Mouse (Mus musculus): ENCODE measurements at regions not wholly inside any gene's neighbourhood (a gene's known extent, or its start where the extent isn't known, plus 50 kb on each side); places are given as distances from the start of the nearest gene placed in this dataset.

- no peak overlapping the region for H3K4me2 ChIP-seq
- WGBS, result 39% methylated on average over 5 of the region's 5 CpGs
- H3K9ac ChIP-seq, result no peak overlapping the region
- H3K4me1 ChIP-seq, result peaks cover 23% of the 10 kb centered on the region
- H3K36me3 ChIP-seq (replicated peaks), result no peaks in the 10 kb centered on the region
- no peak overlapping the region for H3K4me3 ChIP-seq (replicated peaks)
- ATAC-seq (ENCODE audit: low FRiP score), result no peak
- H3K9me3 ChIP-seq, result no peaks in the 10 kb centered on the region
- H3K27ac ChIP-seq, result no peak overlapping the region
- H3K27me3 ChIP-seq, result no peaks in the 10 kb centered on the region
Measured at GRCm38 (mm10) chr10:111097245-111097644, 67.3 kb upstream of the Osbpl8 start.

- H3K27me3 ChIP-seq, result no peaks in the 10 kb centered on the region
- no peak overlapping the region for H3K9ac ChIP-seq
- WGBS, result 76% methylated on average over 6 of the region's 6 CpGs
- no peak overlapping the region for H3K4me2 ChIP-seq
- no peaks in the 10 kb centered on the region for H3K9me3 ChIP-seq
- ATAC-seq (ENCODE audit: low FRiP score), result no peak
- H3K36me3 ChIP-seq (replicated peaks), result no peaks in the 10 kb centered on the region
- peaks cover 24% of the 10 kb centered on the region for H3K4me1 ChIP-seq
- H3K27ac ChIP-seq, result no peak overlapping the region
- no peak overlapping the region for H3K4me3 ChIP-seq (replicated peaks)
Measured at GRCm38 (mm10) chr10:111096811-111097210, 67.7 kb upstream of the Osbpl8 start.

- ATAC-seq (ENCODE audit: low FRiP score), result no peak
- Histone ChIP-seq H3K4me3 (replicated peaks) (no peak overlapping the region), H3K27ac (no peak overlapping the region), H3K27me3 (no peaks in the 10 kb centered on the region), H3K4me2 (no peak overlapping the region), H3K9ac (no peak overlapping the region), H3K36me3 (replicated peaks) (no peaks in the 10 kb centered on the region), H3K9me3 (no peaks in the 10 kb centered on the region), H3K4me1 (peaks cover 20% of the 10 kb centered on the region)
- WGBS, result 69% methylated on average over 9 of the region's 9 CpGs
Measured at GRCm38 (mm10) chr10:111094405-111094804, 70.1 kb upstream of the Osbpl8 start.

- H3K4me1 ChIP-seq, result peaks cover 2% of the 10 kb centered on the region
- no peak overlapping the region for H3K4me3 ChIP-seq (replicated peaks)
- H3K36me3 ChIP-seq (replicated peaks), result no peaks in the 10 kb centered on the region
- no peak overlapping the region for H3K27ac ChIP-seq
- H3K9ac ChIP-seq, result no peak overlapping the region
- WGBS, result 81% methylated on average over 5 of the region's 5 CpGs
- H3K27me3 ChIP-seq, result no peaks in the 10 kb centered on the region
- H3K4me2 ChIP-seq, result no peak overlapping the region
- no peaks in the 10 kb centered on the region for H3K9me3 ChIP-seq
- ATAC-seq (ENCODE audit: low FRiP score), result no peak
Measured at GRCm38 (mm10) chr10:111089382-111089781, 75.2 kb upstream of the Osbpl8 start.

GRCm38 (mm10) chr10:111085561-111085960 is 75.6 kb upstream of the Zdhhc17 start:
- H3K4me1 ChIP-seq, result peaks cover 4% of the 10 kb centered on the region; the same call in 1 of the 2 replicates
- H3K4me2 ChIP-seq, result no peak overlapping the region
- WGBS, result 85% methylated on average over 8 of the region's 8 CpGs
- no peak overlapping the region for H3K27ac ChIP-seq
- no peaks in the 10 kb centered on the region for H3K27me3 ChIP-seq
- no peak overlapping the region for H3K4me3 ChIP-seq (replicated peaks)
- no peak for ATAC-seq (ENCODE audit: low FRiP score)
- no peaks in the 10 kb centered on the region for H3K9me3 ChIP-seq
- no peak overlapping the region for H3K9ac ChIP-seq
- H3K36me3 ChIP-seq (replicated peaks), result no peaks in the 10 kb centered on the region

GRCm38 (mm10) chr10:111084267-111084780 is 74.4 kb upstream of the Zdhhc17 start:
- Histone ChIP-seq H3K27ac (no peak overlapping the region), H3K4me3 (replicated peaks) (no peak overlapping the region), H3K4me2 (no peak overlapping the region), H3K36me3 (replicated peaks) (no peaks in the 10 kb centered on the region), H3K9me3 (no peaks in the 10 kb centered on the region), H3K9ac (no peak overlapping the region), H3K27me3 (no peaks in the 10 kb centered on the region), H3K4me1 (peaks cover 4% of the 10 kb centered on the region; the same call in 1 of the 2 replicates)
- ATAC-seq (ENCODE audit: low FRiP score), result no peak
- 61% methylated on average over 4 of the region's 4 CpGs for WGBS

GRCm38 (mm10) chr10:111083861-111084260 is 73.9 kb upstream of the Zdhhc17 start:
- ATAC-seq (ENCODE audit: low FRiP score), result no peak

GRCm38 (mm10) chr10:111083338-111083737 is 73.4 kb upstream of the Zdhhc17 start:
- Histone ChIP-seq H3K4me3 (replicated peaks) (no peak overlapping the region), H3K36me3 (replicated peaks) (no peaks in the 10 kb centered on the region), H3K9me3 (no peaks in the 10 kb centered on the region), H3K27me3 (no peaks in the 10 kb centered on the region), H3K4me2 (no peak overlapping the region), H3K4me1 (peaks cover 4% of the 10 kb centered on the region; the same call in 1 of the 2 replicates), H3K27ac (no peak overlapping the region), H3K9ac (no peak overlapping the region)
- WGBS, result 17% methylated on average over 4 of the region's 4 CpGs
- no peak for ATAC-seq (ENCODE audit: low FRiP score)

More at GRCm38 (mm10) chr10:111083861-111084260, 73.9 kb upstream of the Zdhhc17 start:
- Histone ChIP-seq H3K36me3 (replicated peaks) (no peaks in the 10 kb centered on the region), H3K4me1 (peaks cover 4% of the 10 kb centered on the region; the same call in 1 of the 2 replicates), H3K4me3 (replicated peaks) (no peak overlapping the region), H3K9ac (no peak overlapping the region), H3K9me3 (no peaks in the 10 kb centered on the region), H3K27ac (no peak overlapping the region), H3K4me2 (no peak overlapping the region), H3K27me3 (no peaks in the 10 kb centered on the region)
- WGBS, result 54% methylated on average over 2 of the region's 2 CpGs

GRCm38 (mm10) chr10:111080322-111080721 is 70.4 kb upstream of the Zdhhc17 start:
- H3K9me3 ChIP-seq, result no peaks in the 10 kb centered on the region
- peak; percentile 68; the same call in 1 of the 2 replicates for ATAC-seq (ENCODE audit: low FRiP score)

GRCm38 (mm10) chr10:111079051-111079450 is 69.1 kb upstream of the Zdhhc17 start:
- no peak overlapping the region for H3K4me3 ChIP-seq (replicated peaks)
- peaks cover 4% of the 10 kb centered on the region; the same call in 1 of the 2 replicates for H3K4me1 ChIP-seq
- H3K9me3 ChIP-seq, result no peaks in the 10 kb centered on the region
- no peak overlapping the region for H3K4me2 ChIP-seq
- no peak for ATAC-seq (ENCODE audit: low FRiP score)
- no peak overlapping the region for H3K27ac ChIP-seq
- H3K9ac ChIP-seq, result no peak overlapping the region
- H3K27me3 ChIP-seq, result peaks cover 15% of the 10 kb centered on the region; the same call in 1 of the 2 replicates
- WGBS, result 88% methylated on average over 6 of the region's 6 CpGs
- no peaks in the 10 kb centered on the region for H3K36me3 ChIP-seq (replicated peaks)

More at GRCm38 (mm10) chr10:111080322-111080721, 70.4 kb upstream of the Zdhhc17 start:
- 63% methylated on average over 10 of the region's 10 CpGs for WGBS
- H3K9ac ChIP-seq, result no peak overlapping the region
- H3K27ac ChIP-seq, result no peak overlapping the region
- H3K4me3 ChIP-seq (replicated peaks), result no peak overlapping the region
- no peaks in the 10 kb centered on the region for H3K36me3 ChIP-seq (replicated peaks)
- peaks cover 4% of the 10 kb centered on the region; the same call in 1 of the 2 replicates for H3K4me1 ChIP-seq
- no peak overlapping the region for H3K4me2 ChIP-seq
- H3K27me3 ChIP-seq, result peaks cover 2% of the 10 kb centered on the region; the same call in 1 of the 2 replicates

GRCm38 (mm10) chr10:111077632-111078031 is 67.7 kb upstream of the Zdhhc17 start:
- Histone ChIP-seq H3K9ac (no peak overlapping the region), H3K27me3 (peaks cover 18% of the 10 kb centered on the region; the same call in 1 of the 2 replicates), H3K4me2 (no peak overlapping the region), H3K4me3 (replicated peaks) (no peak overlapping the region), H3K4me1 (peaks cover 13% of the 10 kb centered on the region), H3K27ac (no peak overlapping the region), H3K9me3 (no peaks in the 10 kb centered on the region), H3K36me3 (replicated peaks) (no peaks in the 10 kb centered on the region)
- no peak for ATAC-seq (ENCODE audit: low FRiP score)
- WGBS, result 85% methylated on average over 4 of the region's 4 CpGs

GRCm38 (mm10) chr10:111073851-111074430 is 64.0 kb upstream of the Zdhhc17 start:
- no peak for ATAC-seq (ENCODE audit: low FRiP score)
- no peaks in the 10 kb centered on the region for H3K9me3 ChIP-seq
- WGBS, result 73% methylated on average over 5 of the region's 5 CpGs

GRCm38 (mm10) chr10:111073262-111073661 is 63.3 kb upstream of the Zdhhc17 start:
- no peak for ATAC-seq (ENCODE audit: low FRiP score)

More at GRCm38 (mm10) chr10:111073851-111074430, 64.0 kb upstream of the Zdhhc17 start:
- no peak overlapping the region for H3K4me2 ChIP-seq
- no peak overlapping the region for H3K27ac ChIP-seq
- H3K9ac ChIP-seq, result no peak overlapping the region
- H3K4me3 ChIP-seq (replicated peaks), result no peak overlapping the region
- H3K27me3 ChIP-seq, result peaks cover 22% of the 10 kb centered on the region; the same call in 1 of the 2 replicates
- H3K4me1 ChIP-seq, result peaks cover 24% of the 10 kb centered on the region
- no peaks in the 10 kb centered on the region for H3K36me3 ChIP-seq (replicated peaks)

More at GRCm38 (mm10) chr10:111073262-111073661, 63.3 kb upstream of the Zdhhc17 start:
- peaks cover 24% of the 10 kb centered on the region for H3K4me1 ChIP-seq
- no peak overlapping the region for H3K4me3 ChIP-seq (replicated peaks)
- no peaks in the 10 kb centered on the region for H3K9me3 ChIP-seq
- no peak overlapping the region for H3K9ac ChIP-seq
- H3K36me3 ChIP-seq (replicated peaks), result no peaks in the 10 kb centered on the region
- peaks cover 22% of the 10 kb centered on the region; the same call in 1 of the 2 replicates for H3K27me3 ChIP-seq
- no peak overlapping the region for H3K27ac ChIP-seq
- no peak overlapping the region for H3K4me2 ChIP-seq
- WGBS, result 18% methylated on average over 14 of the region's 14 CpGs
